ENCODE assay signal across 7 mouse cellular contexts in the genomic region with DNA sequence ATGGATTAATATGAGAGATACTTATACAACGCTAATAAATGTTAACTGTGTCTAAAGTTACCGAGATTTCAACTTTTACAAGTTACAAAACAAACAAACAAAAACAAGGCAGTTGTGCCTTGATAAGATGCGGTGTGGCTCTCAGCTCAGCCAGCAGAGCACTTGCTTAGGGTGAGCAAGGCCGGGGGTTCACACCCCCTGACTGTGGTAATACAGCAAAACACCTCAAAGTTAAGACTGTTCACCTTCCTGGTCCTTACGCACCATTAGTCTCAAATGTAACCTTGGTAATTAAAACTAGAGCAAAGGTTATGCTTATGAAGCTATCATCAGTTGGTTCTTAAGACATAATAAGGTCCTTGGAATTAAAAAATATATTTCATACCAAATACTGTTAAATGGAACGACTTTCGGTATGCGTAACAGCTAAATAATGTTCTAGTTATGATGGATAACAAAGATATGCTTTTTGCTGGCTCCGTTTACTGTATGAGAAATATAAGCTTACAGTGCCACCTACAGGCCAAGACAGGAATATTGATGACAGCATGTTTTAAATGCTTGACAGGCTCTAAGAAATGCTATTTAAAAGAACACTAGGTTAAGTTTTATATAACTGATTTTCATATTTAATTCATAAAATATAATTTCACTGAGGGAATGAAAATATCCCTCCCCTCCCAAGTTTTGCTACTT. TPM values are rescaled to one million over a fixed set of nuclear protein-coding genes. Genes with fewer than 3 reads are reported as not detected.
DNase-seq lines count a peak whose midpoint lies in the region; ATAC-seq lines count a peak whose summit lies in the region.

No protein-coding gene starts in this region.

- WGBS in limb, embryonic 11.5 days: 50% methylated on average over 9 of the region's 9 CpGs
- 56% methylated on average over 9 of the region's 9 CpGs for WGBS in limb, embryonic 10.5 days
- 39% methylated on average over 9 of the region's 9 CpGs for WGBS in hindbrain, embryonic 16.5 days

- no peak overlapping the region for H3K27ac ChIP-seq in limb, embryonic 11.5 days (replicated peaks; ENCODE audit: low read depth, low read length)
- H3K27ac ChIP-seq in limb, embryonic 10.5 days: no peak overlapping the region
- no peak overlapping the region for H3K27ac ChIP-seq in hindbrain, embryonic 16.5 days (ENCODE audit: low read depth, low read length)

- no peak overlapping the region for H3K9ac ChIP-seq in limb, embryonic 11.5 days (ENCODE audit: low read length)
- no peak overlapping the region for H3K9ac ChIP-seq in hindbrain, embryonic 16.5 days (ENCODE audit: low read depth, low read length)

- no peaks in the 10 kb centered on the region for H3K27me3 ChIP-seq in limb, embryonic 11.5 days (ENCODE audit: control insufficient read depth, insufficient read depth, low read length)
- no peaks in the 10 kb centered on the region for H3K27me3 ChIP-seq in limb, embryonic 10.5 days (ENCODE audit: low read depth, poor library complexity, severe bottlenecking)
- 0 out of 2 replicates have a peak, but pooled peaks cover 2% of the 10 kb centered on the region for H3K27me3 ChIP-seq in hindbrain, embryonic 16.5 days (replicated peaks; ENCODE audit: control insufficient read depth, insufficient read depth, low read length)

- ATAC-seq in limb, embryonic 11.5 days (ENCODE audit: insufficient number of reproducible peaks, low FRiP score, low TSS enrichment, low read depth): no peak
- ATAC-seq in hindbrain, embryonic 16.5 days: 0 out of 2 replicates have a peak, but pooled peaks have one; percentile 56

- no peaks in the 10 kb centered on the region for H3K9me3 ChIP-seq in limb, embryonic 11.5 days (ENCODE audit: control insufficient read depth, low read length)
- no peaks in the 10 kb centered on the region; the same call in 1 of the 2 replicates for H3K9me3 ChIP-seq in limb, embryonic 10.5 days (replicated peaks)
- H3K9me3 ChIP-seq in hindbrain, embryonic 16.5 days (ENCODE audit: control insufficient read depth, low read length): peaks cover 5% of the 10 kb centered on the region

- peak; percentile 61 for DNase-seq in limb, embryonic 11.5 days (ENCODE audit: low spot score)
- no peak for DNase-seq in limb, embryonic 10.5 days (ENCODE audit: low spot score)
- peak; percentile 79 for DNase-seq in MEL-GATA-1-ER (ENCODE audit: extremely low read depth, low read depth)
- DNase-seq in cerebellum, adult 9-10 months: peak; percentile 53
- peak; percentile 49 for DNase-seq in lung, postnatal 14 days
- DNase-seq in spleen, postnatal 4 days (ENCODE audit: low spot score in 2 of 2): no peak

- H3K4me3 ChIP-seq in limb, embryonic 11.5 days (ENCODE audit: low read depth, low read length): no peak overlapping the region
- no peak overlapping the region for H3K4me3 ChIP-seq in limb, embryonic 10.5 days
- no peak overlapping the region for H3K4me3 ChIP-seq in hindbrain, embryonic 16.5 days (ENCODE audit: low read length)

- no peaks in the 10 kb centered on the region for H3K4me1 ChIP-seq in limb, embryonic 11.5 days (ENCODE audit: control insufficient read depth, insufficient read depth, low read length)
- no peaks in the 10 kb centered on the region for H3K4me1 ChIP-seq in limb, embryonic 10.5 days
- no peaks in the 10 kb centered on the region for H3K4me1 ChIP-seq in hindbrain, embryonic 16.5 days (ENCODE audit: control insufficient read depth, insufficient read depth, low read depth, low read length)

- H3K36me3 ChIP-seq in limb, embryonic 11.5 days (ENCODE audit: control insufficient read depth, insufficient read depth, low read length): no peaks in the 10 kb centered on the region
- H3K36me3 ChIP-seq in limb, embryonic 10.5 days: peaks cover 8% of the 10 kb centered on the region; the same call in 1 of the 2 replicates
- no peaks in the 10 kb centered on the region; the same call in none of the 2 replicates for H3K36me3 ChIP-seq in hindbrain, embryonic 16.5 days (ENCODE audit: control insufficient read depth, insufficient read depth, low read length)

- H3K4me2 ChIP-seq in limb, embryonic 11.5 days (ENCODE audit: low read depth, severe bottlenecking): no peak overlapping the region
- H3K4me2 ChIP-seq in hindbrain, embryonic 16.5 days (ENCODE audit: low read length): no peak overlapping the region

RNA-seq across cellular contexts. Expression of a gene that starts 23.0 kb away (rescaled TPM):
- polyA plus RNA-seq in limb, embryonic 11.5 days (2014; fragmentation: Nextera tagmentation; extraction: Ambion mirVana): 9.0 and 10.3 TPM in 2 replicates
- polyA plus RNA-seq in limb, embryonic 10.5 days (2016; fragmentation: Nextera tagmentation; extraction: Ambion mirVana): 9.8 and 10.2 TPM in 2 replicates
- 6.0 and 6.1 TPM in 2 replicates for polyA plus RNA-seq in hindbrain, embryonic 16.5 days (2015; fragmentation: Nextera tagmentation; extraction: Ambion mirVana)

RNA-seq across cellular contexts. Expression of a gene that starts 23.1 kb away (rescaled TPM):
- polyA plus RNA-seq in limb, embryonic 11.5 days (2014; fragmentation: Nextera tagmentation; extraction: Ambion mirVana): 1.7 and 2.7 TPM in 2 replicates
- 2.0 and 3.0 TPM in 2 replicates for polyA plus RNA-seq in limb, embryonic 10.5 days (2016; fragmentation: Nextera tagmentation; extraction: Ambion mirVana)
- 1.7 and 2.5 TPM in 2 replicates for polyA plus RNA-seq in hindbrain, embryonic 16.5 days (2015; fragmentation: Nextera tagmentation; extraction: Ambion mirVana)

RNA-seq across cellular contexts. Expression of a gene that starts 55.1 kb away (rescaled TPM):
- 4.9 and 5.2 TPM in 2 replicates for polyA plus RNA-seq in limb, embryonic 11.5 days (2014; fragmentation: Nextera tagmentation; extraction: Ambion mirVana)
- 3.0 and 3.8 TPM in 2 replicates for polyA plus RNA-seq in limb, embryonic 10.5 days (2016; fragmentation: Nextera tagmentation; extraction: Ambion mirVana)
- polyA plus RNA-seq in hindbrain, embryonic 16.5 days (2015; fragmentation: Nextera tagmentation; extraction: Ambion mirVana): 2.8 and 3.4 TPM in 2 replicates

Comparison
In these comparisons a context has a peak if more than half of its experiments do, and no peak if none do; other contexts are left out.
1. DNase-seq: peak in limb, embryonic 11.5 days (single experiment), MEL-GATA-1-ER (single experiment), cerebellum, adult 9-10 months (single experiment) and lung, postnatal 14 days (single experiment); none in limb, embryonic 10.5 days (single experiment) and spleen, postnatal 4 days (0 of 2).